Mouse (Mus musculus): ENCODE data around the gene Pitpnm1.
A peak's percentile ranks its signal among the peaks of the same experiment; 100 is the strongest.
"Not testable (repeated sequence)": the region's sequence is repeated elsewhere in the genome, so short reads cannot be mapped to it uniquely, and the experiment has no call there.

Pitpnm1 gene

DNA sequence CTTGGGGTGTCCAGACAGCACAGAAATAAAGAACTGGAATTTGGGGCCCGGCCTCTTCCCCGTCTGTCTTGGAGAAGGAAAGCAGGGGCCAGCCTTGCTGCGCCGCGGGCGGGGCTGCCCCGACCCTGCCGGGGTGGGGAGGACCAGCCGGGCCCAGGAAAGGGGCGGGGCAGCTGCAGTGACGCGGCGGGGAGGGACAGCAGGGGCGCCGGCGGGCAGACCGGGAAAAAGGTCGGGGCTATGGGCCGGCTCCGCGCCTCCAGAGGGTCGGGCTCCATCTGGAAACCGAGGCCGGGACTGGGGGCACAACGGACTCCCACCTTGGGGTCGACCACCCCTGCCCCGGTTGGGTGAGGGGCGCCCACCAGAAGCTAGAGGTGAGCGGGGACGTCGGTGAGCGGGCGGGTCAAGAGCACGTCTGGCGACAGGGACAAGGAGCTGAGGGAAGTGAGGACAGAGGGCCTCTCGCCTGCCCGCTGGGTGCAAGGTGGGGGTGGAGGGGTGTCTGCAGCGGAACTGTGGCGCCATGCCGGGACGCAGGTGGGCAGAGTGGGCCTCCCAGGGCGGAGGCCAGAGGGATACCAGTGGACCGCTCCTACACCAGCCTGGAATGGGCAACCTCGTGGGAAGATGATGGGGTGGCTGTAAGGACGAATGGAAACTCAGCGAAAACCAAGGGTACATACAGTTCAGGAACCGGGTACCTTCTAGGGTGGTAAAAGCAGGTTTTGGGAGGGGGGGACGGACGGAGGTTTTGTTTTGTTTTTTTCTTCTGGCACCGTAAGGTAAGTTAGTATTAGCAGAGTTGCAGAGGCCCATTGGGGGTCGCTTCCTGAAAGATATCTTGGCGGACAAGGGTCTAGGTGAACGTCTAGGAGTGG is at the start of gene Pitpnm1:
Gene Pitpnm1, plus strand, starts transcription at position 162 of the 881 bp plus-strand sequence.
- no peak for DNase-seq (ENCODE audit: low spot score)

DNA sequence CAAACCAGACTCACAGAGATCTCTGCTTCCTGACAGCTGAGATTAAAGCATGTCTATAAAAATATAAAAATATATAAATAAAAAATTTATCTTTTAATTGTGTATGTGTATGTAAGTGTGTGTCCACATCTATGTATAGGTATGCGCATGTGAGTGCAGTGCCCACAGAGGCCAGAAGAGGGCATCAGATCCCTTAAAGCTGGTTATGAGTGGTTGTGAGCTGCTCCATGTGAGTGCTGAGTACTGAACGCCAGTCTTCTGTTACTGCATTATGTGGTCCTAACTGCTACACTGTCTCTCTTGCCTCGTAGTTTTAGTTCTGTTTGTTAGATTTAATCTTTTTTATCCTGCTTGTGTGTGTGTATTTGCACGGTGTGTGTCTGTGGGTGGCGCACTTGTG is 48.8 kb upstream of the Pitpnm1 start:
- no peak for DNase-seq (ENCODE audit: low spot score)

DNA sequence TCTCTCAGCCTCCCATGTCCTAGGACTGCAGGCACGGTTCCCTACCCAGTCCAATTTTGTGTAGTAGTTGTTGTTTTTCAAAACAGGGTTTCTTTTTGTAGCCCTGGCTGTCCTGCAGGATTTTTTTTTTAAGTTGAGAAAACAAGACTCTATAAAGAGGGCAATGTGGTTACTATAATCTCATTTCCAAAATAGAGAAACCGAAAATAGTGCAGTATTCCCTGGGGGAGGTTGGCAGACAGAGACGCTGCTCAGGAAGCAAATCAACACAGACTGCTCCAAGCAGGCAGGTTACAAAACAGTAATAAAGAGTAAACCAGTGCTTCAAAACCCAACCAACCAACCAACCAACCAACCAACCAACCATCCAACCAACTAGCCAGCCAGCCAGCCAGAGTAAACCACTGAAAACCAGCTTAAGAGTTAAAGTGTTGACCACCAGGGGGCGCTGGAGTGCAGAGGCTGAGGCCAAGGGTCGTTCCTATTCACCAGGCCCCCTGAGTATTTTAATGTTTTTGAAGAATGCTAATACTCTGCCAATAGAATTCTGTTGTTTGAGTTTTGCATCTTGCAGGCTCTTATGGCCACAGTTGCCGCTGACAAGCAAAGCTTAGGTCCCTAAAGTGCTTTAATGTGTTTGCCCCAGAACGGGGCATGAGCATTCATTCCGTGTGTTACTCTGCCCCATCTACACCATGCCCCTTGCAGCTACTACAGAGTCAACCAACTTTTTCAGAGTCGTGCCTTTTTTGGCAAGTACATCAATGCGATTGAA is 47.9 kb upstream of the Pitpnm1 start:
- peak; percentile 52 for DNase-seq (ENCODE audit: low spot score)

DNA sequence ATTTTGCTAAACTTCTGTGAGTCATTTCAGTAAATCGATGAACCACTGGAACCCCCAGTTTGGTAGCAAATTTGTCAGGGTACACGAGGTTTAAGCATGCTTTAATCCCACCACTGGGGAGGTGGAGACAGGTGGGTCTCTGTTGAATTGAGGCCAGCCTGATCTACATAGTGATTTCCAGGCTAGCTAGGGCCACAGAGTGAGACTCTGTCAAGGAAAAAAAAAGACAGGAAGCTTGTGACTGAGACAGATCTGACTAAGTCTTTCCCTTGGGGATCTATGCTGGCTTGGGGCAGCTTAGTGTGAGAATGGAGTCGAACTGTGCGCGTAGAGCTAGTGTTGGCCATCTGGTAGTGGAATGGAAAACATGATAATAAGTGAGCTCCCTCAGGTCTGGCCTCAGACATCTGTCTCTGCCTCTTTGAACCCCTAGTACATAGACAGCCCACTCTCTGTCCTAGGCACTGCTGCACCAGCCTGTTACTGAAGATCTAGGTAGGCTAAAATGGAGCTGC is 47.2 kb upstream of the Pitpnm1 start:
- DNase-seq (ENCODE audit: low spot score) = no peak

DNA sequence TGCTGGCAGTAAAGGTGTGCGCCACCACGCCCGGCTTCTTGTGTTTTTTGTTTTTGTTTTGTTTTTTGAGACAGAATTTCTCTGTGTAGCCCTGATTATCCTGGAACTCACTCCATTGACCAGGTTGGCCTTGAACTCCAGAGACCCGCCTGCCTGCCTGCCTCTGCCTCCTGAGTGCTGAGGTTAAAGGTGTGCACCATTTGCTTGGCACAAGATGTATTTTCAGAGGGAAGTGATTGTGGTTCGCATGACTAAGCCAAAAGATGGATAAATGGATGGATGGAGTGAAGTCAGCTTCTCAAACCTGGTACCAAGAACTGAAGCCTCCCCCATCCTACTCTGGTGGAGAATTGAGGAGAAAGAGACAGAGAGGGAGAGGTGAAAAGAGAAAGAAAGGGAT is 45.2 kb upstream of the Pitpnm1 start:
- DNase-seq (ENCODE audit: low spot score) = no peak

DNA sequence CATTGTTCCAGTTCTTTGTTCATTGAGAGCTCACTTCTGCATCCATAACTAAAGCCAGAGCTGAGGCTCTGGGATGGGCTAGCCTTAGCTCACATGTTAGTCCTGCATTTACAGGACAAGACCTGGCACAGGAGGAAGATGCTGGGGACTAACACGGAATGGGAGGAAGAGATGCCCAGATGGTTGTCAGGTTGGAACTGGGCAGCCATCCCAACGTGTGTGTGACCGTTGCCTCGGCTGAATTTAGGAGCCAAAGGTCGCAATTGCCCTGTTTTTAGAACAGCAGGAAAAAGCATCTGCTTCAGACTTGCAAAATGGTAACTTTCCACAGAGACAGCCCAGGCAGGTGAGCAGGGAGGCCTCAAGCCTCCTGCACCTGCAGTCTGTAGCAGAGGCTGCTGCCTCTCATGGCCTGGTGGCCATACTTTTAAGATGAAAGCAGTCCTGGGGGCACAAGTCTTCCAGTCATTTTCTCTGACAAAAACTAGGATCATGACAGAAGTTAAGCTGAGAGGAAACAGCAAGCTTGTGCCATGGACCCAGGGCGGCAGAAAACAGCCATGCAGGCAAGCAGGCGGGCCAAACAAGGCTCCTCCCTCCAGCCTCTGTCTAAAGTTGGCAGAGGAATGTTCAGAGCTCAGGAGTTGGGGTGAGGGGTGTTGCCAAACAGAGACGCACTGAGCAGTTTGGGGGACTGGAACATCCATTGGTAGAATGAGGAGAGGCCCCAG is 44.4 kb upstream of the Pitpnm1 start:
- no peak for DNase-seq (ENCODE audit: low spot score)

DNA sequence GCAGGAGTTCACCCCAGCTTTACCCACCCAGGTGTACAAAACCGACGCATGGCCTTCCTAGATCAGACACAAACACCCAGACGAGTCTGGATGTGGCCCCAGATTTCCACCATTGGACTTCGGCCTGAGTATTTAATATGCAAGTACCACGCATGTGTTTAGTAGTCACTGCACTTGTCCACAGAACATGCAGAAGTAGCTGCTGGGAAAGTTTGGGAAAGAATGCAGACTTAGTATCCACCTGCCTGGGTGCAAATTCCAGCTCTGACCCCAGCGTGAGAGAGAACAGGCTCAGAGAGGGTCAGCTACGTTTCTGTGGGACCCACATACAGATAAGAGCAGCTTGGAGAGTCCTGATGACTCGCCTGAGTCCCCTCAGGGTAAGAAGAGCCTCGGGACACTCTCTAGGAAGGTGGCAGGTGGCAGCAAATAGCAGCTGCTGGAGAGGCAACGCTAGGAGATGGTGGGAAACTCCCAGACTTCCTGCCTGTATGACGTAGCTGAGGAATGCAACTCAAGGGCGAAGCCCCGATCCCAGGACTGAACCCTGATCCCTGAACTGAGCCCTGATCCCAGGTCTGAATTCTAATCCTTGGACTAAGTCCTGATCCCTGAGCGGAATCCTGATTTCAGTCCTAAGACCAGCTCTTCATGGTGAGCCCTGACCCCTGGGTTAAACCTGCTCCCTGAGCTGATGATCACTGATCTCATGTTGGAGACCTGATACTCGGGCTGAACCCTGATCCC is 43.7 kb upstream of the Pitpnm1 start:
- no peak for DNase-seq (ENCODE audit: low spot score)

DNA sequence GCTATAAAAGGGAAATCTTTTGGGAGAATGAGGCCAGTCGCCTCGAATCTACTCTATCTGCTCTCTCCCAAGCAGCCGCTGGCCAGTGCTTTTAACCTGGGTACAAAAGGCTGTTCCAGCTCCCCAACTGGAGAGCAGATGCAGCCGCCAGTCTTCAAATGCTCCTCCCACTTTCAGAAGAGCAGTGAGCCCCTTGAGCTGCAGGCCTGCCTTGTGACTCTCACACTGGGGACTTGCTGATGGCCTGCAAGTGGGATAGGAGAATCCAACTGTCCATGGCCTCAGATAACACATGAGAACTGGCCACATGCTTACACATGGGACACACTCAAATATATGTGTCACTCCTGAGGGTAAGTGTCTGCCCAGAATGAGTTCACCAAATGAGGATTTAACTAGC is 43.1 kb upstream of the Pitpnm1 start:
- DNase-seq (ENCODE audit: low spot score) = no peak

DNA sequence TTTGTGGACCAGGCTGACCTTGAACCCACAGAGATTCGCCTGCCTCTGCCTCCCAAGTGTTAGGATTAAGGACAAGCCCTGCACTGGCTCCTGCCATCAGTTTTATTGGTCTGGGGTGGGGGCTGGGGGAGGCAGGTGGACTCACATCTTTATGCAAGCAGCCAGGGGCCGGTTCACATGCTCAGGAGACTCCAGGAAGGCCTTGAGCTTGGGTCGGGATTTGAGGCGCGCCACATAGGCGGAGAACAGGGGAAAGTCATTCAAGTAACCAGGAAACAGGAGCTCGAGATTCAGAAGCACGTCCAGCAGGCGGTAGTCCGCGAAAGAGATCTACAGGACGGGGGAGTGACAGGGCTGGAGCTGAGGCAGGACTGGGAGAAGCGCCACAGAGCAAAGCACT is 42.4 kb upstream of the Pitpnm1 start:
- DNase-seq (ENCODE audit: low spot score) = no peak

DNA sequence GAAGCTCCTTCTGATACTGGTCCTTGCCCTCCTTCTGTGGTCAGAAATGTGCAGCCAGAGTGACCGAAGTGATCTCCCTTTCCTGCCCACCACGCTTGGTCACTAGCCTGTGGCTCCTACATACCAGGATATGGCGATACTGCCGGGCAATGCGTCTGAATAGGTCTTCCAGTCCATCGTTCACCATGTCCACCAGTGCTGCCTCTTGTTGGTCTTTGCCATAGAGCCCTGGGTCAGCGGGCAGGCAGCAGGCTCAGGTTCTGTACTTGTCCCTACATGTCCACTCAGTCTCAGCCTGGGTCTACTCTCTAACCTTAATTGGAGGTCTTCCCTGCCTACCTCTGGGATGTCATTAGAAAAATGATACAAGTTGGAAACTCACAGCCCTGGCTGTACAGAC is 41.8 kb upstream of the Pitpnm1 start:
- no peak for DNase-seq (ENCODE audit: low spot score)

DNA sequence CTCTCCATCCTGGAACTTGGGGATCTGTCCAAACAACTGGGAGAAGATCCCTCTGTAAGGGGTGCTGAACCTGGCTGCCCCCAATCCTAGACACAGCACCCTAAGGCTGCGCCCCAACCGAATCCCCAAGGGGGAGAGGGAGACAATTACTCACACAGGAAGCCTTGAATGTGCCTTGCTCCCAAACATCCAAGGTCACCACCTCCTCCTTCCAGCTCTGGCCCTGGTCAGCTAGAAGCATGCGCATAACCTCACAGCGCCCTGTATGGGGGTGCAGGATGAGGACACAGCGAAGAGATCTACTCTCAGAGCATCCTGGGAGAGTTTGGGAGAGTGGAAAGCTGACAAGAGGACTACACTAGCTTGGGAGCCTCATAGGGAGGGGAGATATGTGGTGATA is 41.2 kb upstream of the Pitpnm1 start:
- DNase-seq (ENCODE audit: low spot score) = no peak

DNA sequence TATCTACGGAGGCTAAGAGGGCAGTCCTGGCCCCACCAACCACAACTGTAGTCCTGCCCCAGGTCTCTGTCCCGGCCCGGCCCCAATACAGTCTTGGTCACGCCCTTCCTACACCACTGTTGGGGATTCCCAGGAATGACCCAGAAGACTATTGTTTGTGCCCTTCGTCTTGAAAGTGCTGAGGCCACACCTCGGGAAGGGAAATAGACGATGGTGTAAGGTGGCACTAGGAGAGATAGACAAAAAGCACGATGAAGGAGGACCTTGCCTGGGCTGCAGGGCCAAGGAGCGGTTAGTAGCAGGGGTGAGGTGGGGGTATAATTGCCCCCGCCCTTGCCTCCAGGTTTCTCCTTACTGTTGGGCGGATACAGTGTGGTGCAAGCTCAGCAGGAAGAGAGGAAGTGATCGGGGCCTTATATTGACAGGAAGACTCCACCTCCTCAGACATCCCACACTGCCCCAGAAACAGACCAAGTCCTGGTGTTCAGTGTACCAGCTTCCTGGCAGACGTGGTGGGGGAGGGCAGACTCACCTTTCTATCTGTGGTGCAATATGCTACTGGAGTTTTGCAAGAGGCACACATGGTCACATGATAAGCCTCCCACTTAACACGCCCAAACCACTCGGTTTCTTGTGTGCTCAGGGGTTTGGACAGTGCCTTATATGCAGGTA is 40.6 kb upstream of the Pitpnm1 start, which contains the start of gene Gstp3:
Gene Gstp3, minus strand, starts transcription at position 501 of the 672 bp plus-strand sequence.
- no peak for DNase-seq (ENCODE audit: low spot score)

DNA sequence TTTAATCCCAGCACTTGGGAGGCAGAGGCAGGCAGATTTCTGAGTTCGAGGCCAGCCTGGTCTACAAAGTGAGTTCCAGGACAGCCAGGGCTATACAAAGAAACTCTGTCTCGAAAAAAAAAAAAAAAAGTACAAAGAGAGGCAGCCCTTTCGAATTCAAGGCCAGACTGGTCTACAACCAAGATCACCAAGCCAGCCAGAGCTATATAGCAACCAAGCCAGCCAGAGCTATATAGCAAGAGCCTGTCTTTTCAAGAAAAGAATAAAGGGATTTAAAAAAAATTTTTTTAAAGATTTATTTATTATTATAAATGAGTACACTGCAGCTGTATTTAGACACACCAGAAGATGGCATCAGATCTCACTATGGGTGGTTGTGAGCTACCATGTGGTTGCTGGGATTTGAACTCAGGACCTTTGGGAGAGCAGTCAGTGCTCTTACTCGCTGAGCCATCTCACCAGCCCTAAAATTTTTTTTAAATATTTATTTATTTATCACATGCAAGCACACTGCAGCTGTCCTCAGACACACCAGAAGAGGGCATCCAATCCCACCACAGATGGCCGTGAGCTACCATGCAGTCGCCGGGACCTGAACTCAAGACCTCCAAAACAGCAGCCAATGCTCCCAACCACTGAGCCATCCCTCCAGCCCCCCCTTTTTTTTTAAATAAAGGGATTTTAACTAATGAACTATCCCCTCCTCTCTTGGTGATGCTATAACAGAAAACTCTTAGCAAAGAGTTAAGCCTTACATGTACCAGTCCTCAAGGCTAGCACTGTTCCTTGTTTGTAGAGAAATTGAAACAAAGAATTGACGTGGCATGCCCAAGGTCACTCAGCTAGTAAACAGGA is 39.5 kb upstream of the Pitpnm1 start:
- DNase-seq (ENCODE audit: low spot score) = not testable (repeated sequence)

DNA sequence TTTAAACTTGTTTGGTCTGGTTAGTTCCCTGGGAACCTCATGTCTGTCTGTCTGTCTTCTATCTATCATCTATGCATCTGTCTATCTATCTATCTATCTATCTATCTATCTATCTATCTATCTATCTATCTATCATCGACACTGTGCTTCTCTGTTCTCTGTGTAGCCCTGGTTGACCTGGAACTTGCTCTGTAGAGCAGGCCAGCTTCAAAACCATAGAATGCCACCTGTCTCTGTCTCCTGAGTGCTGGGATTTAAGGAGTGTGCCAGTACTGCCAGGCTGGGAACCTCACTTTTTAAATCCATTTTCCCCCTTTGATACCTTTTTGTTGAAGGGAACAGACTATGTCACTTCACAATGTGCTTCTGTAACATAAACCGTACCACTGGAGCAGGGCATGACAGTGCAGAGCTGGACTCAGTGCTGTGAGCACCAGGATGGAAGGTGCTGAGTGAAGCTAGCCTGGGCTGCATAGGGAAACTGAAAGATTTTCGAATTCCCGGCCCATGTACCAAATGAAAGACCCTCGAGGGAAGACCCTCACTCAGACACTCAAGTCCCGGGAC is 38.8 kb upstream of the Pitpnm1 start:
- no peak for DNase-seq (ENCODE audit: low spot score)

DNA sequence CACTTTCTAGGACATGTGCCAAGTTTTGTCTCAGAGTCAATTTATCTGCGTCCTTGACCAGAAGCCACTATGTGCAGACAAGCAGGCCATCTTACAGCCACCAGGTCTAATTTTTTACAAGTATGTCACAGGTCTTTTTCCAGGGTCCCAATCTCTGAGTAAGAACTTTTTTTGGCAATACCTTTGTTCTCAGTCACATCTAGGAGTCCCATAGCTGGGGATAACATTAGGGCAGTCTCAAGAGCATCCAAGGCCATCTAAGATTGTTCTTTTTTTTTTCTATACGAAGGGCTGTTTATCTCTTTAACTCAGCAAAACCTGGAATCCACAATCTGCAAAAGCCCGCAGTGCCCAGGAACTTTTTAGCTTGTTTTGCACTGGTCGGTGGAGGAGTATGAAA is 36.4 kb upstream of the Pitpnm1 start:
- not testable (repeated sequence) for DNase-seq (ENCODE audit: low spot score)

DNA sequence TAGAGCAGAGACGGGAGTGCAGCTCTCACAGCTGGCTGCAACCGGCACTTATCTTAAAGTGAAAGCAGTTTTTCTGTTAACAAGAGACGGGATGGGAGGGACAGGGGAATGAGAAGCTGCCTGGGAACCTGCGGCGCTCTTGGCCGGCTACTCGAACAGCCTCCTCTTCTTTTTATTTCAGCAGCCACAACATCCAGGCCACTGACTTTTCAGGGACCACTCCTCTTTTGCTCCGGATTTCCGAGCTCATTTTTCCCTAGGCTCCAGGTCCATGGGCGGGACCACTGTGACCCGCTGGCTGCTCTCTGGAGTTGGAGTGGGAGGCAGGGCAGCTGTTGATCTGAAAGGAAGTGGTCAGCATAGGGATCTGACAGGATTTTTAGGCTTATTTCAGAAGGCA is 35.3 kb upstream of the Pitpnm1 start:
- not testable (repeated sequence) for DNase-seq (ENCODE audit: low spot score)

DNA sequence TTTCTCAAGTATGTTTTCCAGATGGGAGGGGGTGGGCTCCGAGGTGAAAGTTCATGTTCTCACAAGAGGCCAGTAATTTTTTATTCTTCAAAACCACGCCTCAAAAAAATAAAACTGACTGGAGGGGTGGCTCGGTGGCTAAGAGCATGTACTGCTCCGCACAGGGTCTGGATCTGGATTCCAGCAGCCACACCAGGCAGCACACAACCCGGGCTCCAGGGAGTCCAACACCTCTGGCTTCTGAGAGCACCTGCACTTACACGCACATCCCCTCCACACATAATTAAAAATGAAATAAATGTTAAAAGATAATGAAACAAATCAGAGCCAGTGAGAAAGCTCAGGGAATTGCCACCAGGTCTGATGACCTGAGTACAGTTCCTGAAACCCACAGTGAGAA is 33.5 kb upstream of the Pitpnm1 start:
- no peak for DNase-seq (ENCODE audit: low spot score)

DNA sequence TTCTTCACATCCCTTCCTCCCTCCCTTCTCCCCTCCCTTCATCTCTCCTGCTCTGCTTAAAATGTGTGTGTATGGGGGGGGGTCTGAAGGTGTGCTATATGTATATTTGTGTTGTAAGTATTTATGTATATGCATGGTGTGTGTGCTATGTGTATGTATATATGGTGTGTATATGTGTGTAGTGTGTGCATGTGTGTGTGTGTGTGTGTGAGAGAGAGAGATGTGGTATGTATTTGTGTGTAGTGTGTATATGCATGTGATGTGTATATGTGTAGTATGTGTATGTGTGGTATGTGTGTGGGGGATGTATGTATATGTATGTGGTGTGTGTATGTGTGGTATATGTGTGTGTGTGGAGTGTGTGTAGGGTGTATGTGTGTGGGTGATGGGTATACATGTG is 32.9 kb upstream of the Pitpnm1 start:
- DNase-seq (ENCODE audit: low spot score) = no peak

DNA sequence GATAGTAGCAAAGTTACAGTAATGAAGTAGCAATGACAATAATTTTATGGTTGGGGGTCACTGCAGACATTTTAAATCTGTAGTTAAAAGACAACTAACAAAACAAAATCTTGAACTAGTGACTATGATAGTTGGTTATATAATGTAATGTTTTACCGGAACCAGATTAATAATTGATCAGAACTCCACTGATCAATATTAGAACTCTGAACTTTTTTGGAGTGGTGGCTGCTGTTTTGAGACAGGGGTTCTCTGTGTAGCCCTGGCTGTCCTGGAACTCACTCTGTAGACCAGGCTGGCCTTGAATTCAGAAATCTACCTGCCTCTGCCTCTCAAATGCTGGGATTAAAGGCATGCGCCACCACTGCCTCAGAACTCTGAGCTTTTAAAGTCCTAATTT is 31.6 kb upstream of the Pitpnm1 start:
- DNase-seq (ENCODE audit: low spot score) = not testable (repeated sequence)
